Comparison of ENCODE assay signal across 24 mouse cellular contexts in genomic region chr3:44301077-44301476, GRCm38 (mm10).
DNase-seq lines count a peak whose midpoint lies in the region; ATAC-seq and TF ChIP-seq lines count a peak whose summit lies in the region.
"Had no signal": no experiment of that assay in that cellular context is flagged by ENCODE, and none has a peak within 500 bp of the region (broad histone marks: within the 10 kb centered on the region; RNA-seq: fewer than 3 reads in every experiment).

No protein-coding gene starts in this region.

- WGBS in midbrain, embryonic 13.5 days = 54% methylated on average over 2 of the region's 2 CpGs
- WGBS in midbrain, embryonic 11.5 days = 82% methylated on average over 2 of the region's 2 CpGs
- 54% methylated on average over 2 of the region's 2 CpGs for WGBS in midbrain, embryonic 14.5 days
- WGBS in midbrain, postnatal 0 days = 28% methylated on average over 2 of the region's 2 CpGs

- H3K36me3 ChIP-seq in midbrain, embryonic 13.5 days = no peaks in the 10 kb centered on the region
- no peaks in the 10 kb centered on the region for H3K36me3 ChIP-seq in midbrain, embryonic 11.5 days (ENCODE audit: control insufficient read depth, insufficient read depth, low read length)
- no peaks in the 10 kb centered on the region for H3K36me3 ChIP-seq in midbrain, embryonic 14.5 days (ENCODE audit: control insufficient read depth, insufficient read depth, low read length)
- no peaks in the 10 kb centered on the region for H3K36me3 ChIP-seq in midbrain, postnatal 0 days (ENCODE audit: insufficient read depth, low read length)
- H3K36me3 ChIP-seq: forebrain, embryonic 10.5 days; forebrain, embryonic 15.5 days; heart, embryonic 12.5 days; heart, embryonic 15.5 days; hindbrain, embryonic 10.5 days had no signal

- H3K4me1 ChIP-seq in midbrain, embryonic 13.5 days (replicated peaks) = peaks cover 3% of the 10 kb centered on the region; the same call in 1 of the 2 replicates
- H3K4me1 ChIP-seq in midbrain, embryonic 11.5 days (ENCODE audit: control insufficient read depth, insufficient read depth, low read length) = no peaks in the 10 kb centered on the region
- no peaks in the 10 kb centered on the region for H3K4me1 ChIP-seq in midbrain, embryonic 14.5 days (ENCODE audit: control insufficient read depth, insufficient read depth, low read length)
- no peaks in the 10 kb centered on the region for H3K4me1 ChIP-seq in midbrain, postnatal 0 days (ENCODE audit: insufficient read depth, low read length)
- H3K4me1 ChIP-seq: forebrain, embryonic 10.5 days; forebrain, embryonic 15.5 days; heart, embryonic 12.5 days; heart, embryonic 15.5 days; hindbrain, embryonic 10.5 days had no signal

- no peak overlapping the region for H3K9ac ChIP-seq in midbrain, embryonic 13.5 days (replicated peaks)
- H3K9ac ChIP-seq in midbrain, embryonic 11.5 days (ENCODE audit: low read length) = no peak overlapping the region
- no peak overlapping the region for H3K9ac ChIP-seq in midbrain, embryonic 14.5 days (replicated peaks; ENCODE audit: low read length)
- H3K9ac ChIP-seq in midbrain, postnatal 0 days (replicated peaks; ENCODE audit: low read length, poor library complexity, severe bottlenecking) = no peak overlapping the region
- H3K9ac ChIP-seq: forebrain, embryonic 15.5 days; heart, embryonic 12.5 days; heart, embryonic 15.5 days; hindbrain, embryonic 14.5 days had no signal

- no peak overlapping the region for H3K4me2 ChIP-seq in midbrain, embryonic 13.5 days (replicated peaks)
- H3K4me2 ChIP-seq in midbrain, embryonic 11.5 days = no peak overlapping the region
- no peak overlapping the region for H3K4me2 ChIP-seq in midbrain, embryonic 14.5 days (ENCODE audit: low read length)
- no peak overlapping the region for H3K4me2 ChIP-seq in midbrain, postnatal 0 days (ENCODE audit: low read depth, low read length, poor library complexity, severe bottlenecking)
- H3K4me2 ChIP-seq: forebrain, embryonic 15.5 days; heart, embryonic 12.5 days; heart, embryonic 15.5 days; hindbrain, embryonic 14.5 days had no signal

- H3K9me3 ChIP-seq in midbrain, embryonic 13.5 days = no peaks in the 10 kb centered on the region
- no peaks in the 10 kb centered on the region for H3K9me3 ChIP-seq in midbrain, embryonic 11.5 days (ENCODE audit: control insufficient read depth, low read length)
- H3K9me3 ChIP-seq in midbrain, embryonic 14.5 days (ENCODE audit: control insufficient read depth, low read length) = no peaks in the 10 kb centered on the region
- H3K9me3 ChIP-seq in midbrain, postnatal 0 days (ENCODE audit: low read length) = no peaks in the 10 kb centered on the region
- H3K9me3 ChIP-seq: forebrain, embryonic 10.5 days; forebrain, embryonic 15.5 days; heart, embryonic 12.5 days; heart, embryonic 15.5 days; hindbrain, embryonic 10.5 days had no signal

- no peak overlapping the region for H3K27ac ChIP-seq in midbrain, embryonic 13.5 days
- H3K27ac ChIP-seq in midbrain, embryonic 11.5 days (ENCODE audit: low read depth, low read length) = no peak overlapping the region
- no peak overlapping the region for H3K27ac ChIP-seq in midbrain, embryonic 14.5 days (replicated peaks; ENCODE audit: low read depth, low read length)
- no peak overlapping the region for H3K27ac ChIP-seq in midbrain, postnatal 0 days (ENCODE audit: low read depth, low read length)
- H3K27ac ChIP-seq: forebrain, embryonic 10.5 days; forebrain, embryonic 15.5 days; heart, embryonic 15.5 days; hindbrain, embryonic 10.5 days; hindbrain, embryonic 14.5 days; hindbrain, postnatal 0 days had no signal

- no peak overlapping the region for H3K4me3 ChIP-seq in midbrain, embryonic 13.5 days (replicated peaks)
- no peak overlapping the region for H3K4me3 ChIP-seq in midbrain, embryonic 11.5 days (ENCODE audit: low read depth, low read length)
- no peak overlapping the region for H3K4me3 ChIP-seq in midbrain, embryonic 14.5 days (replicated peaks; ENCODE audit: low read depth, low read length)
- no peak overlapping the region for H3K4me3 ChIP-seq in midbrain, postnatal 0 days (ENCODE audit: low read depth, low read length)
- H3K4me3 ChIP-seq: forebrain, embryonic 10.5 days; forebrain, embryonic 15.5 days; heart, embryonic 12.5 days; heart, embryonic 15.5 days; hindbrain, embryonic 10.5 days had no signal

- no peak for TF ChIP-seq CTCF in midbrain, postnatal 0 days (IDR thresholded peaks at IDR 0.05)

- no peak for DNase-seq in midbrain, embryonic 11.5 days (ENCODE audit: low spot score, missing footprints)
- peak; percentile 44 for DNase-seq in midbrain, embryonic 14.5 days
- no peak for DNase-seq in midbrain, postnatal 0 days (ENCODE audit: low spot score)
- no peak for DNase-seq in layer of hippocampus, adult 11-12 months (ENCODE audit: low spot score)
- no peak for DNase-seq in layer of hippocampus, adult 9-11 months
- DNase-seq in lung, postnatal 4 days = no peak
- DNase-seq: adrenal gland, adult 2 months; adrenal gland, postnatal 14 days; cerebellum, adult 18-20 months; cerebellum, adult 9-10 months; cerebellum, postnatal 14 days; gastrocnemius, postnatal 25 days; heart, adult 18-20 months; heart, postnatal 10 days; heart, postnatal 36 days had no signal

- ATAC-seq in midbrain, embryonic 13.5 days = peak; percentile 77
- ATAC-seq in midbrain, embryonic 11.5 days (ENCODE audit: low FRiP score) = no peak
- ATAC-seq in midbrain, embryonic 14.5 days (ENCODE audit: low FRiP score, low TSS enrichment) = no peak; the same call in 1 of the 2 replicates
- peak; percentile 58; the same call in 1 of the 2 replicates for ATAC-seq in midbrain, postnatal 0 days (ENCODE audit: low FRiP score)
- ATAC-seq: CD4-positive, CD25-positive, alpha-beta regulatory T cell, adult 4 months; forebrain, embryonic 15.5 days; hindbrain, postnatal 0 days had no signal

- no peaks in the 10 kb centered on the region for H3K27me3 ChIP-seq in midbrain, embryonic 13.5 days
- H3K27me3 ChIP-seq in midbrain, embryonic 11.5 days (ENCODE audit: control insufficient read depth, insufficient read depth, low read length) = no peaks in the 10 kb centered on the region
- no peaks in the 10 kb centered on the region for H3K27me3 ChIP-seq in midbrain, embryonic 14.5 days (ENCODE audit: control insufficient read depth, insufficient read depth, low read length)
- H3K27me3 ChIP-seq in midbrain, postnatal 0 days (ENCODE audit: insufficient read depth, low read length) = no peaks in the 10 kb centered on the region
- H3K27me3 ChIP-seq: forebrain, embryonic 15.5 days; heart, embryonic 12.5 days; heart, embryonic 15.5 days had no signal

Comparison
In these comparisons a context has a peak if more than half of its experiments do, and no peak if none do; other contexts are left out.
1. ATAC-seq: peak in midbrain, embryonic 13.5 days (single experiment) and midbrain, postnatal 0 days (single experiment); none in midbrain, embryonic 11.5 days (single experiment) and midbrain, embryonic 14.5 days (single experiment).